Mouse (Mus musculus): ENCODE results near the gene Mageb18.

GRCm38 (mm10) chrX:92460496-92460895 is 138.9 kb downstream of the Mageb18 start:
- no peak for TF ChIP-seq POLR2A (IDR thresholded peaks at IDR 0.05; ENCODE audit: control insufficient read depth in 1 of 2, insufficient read depth in 1 of 2, low read depth in 1 of 2, low read length in 2 of 2, poor library complexity in 1 of 2)
- TF ChIP-seq CTCF (IDR thresholded peaks at IDR 0.05 in 2 of 3, conservative IDR thresholded peaks at IDR 0.05 in 1 of 3; ENCODE audit: control insufficient read depth in 1 of 3, insufficient read depth in 1 of 3, low read depth in 2 of 3, low read length in 3 of 3, poor library complexity in 1 of 3, severe bottlenecking in 1 of 3) = no peak
- TF ChIP-seq USF2 (IDR thresholded peaks at IDR 0.05; ENCODE audit: borderline replicate concordance in 1 of 2, insufficient read depth in 1 of 2, low read depth in 1 of 2, low read length in 2 of 2) = no peak
- no peak for TF ChIP-seq MEF2A (IDR thresholded peaks at IDR 0.05; ENCODE audit: extremely low read depth, insufficient replicate concordance, low read depth, low read length, poor library complexity, severe bottlenecking)
- TF ChIP-seq CHD2 (IDR thresholded peaks at IDR 0.05; ENCODE audit: low read length) = no peak
- TF ChIP-seq USF1 (IDR thresholded peaks at IDR 0.05; ENCODE audit: low read depth, low read length) = no peak
- no peak for TF ChIP-seq NELFE (IDR thresholded peaks at IDR 0.05; ENCODE audit: low read depth, low read length)
- TF ChIP-seq ZC3H11A (IDR thresholded peaks at IDR 0.05; ENCODE audit: low read depth, low read length) = no peak
- TF ChIP-seq RAD21 (IDR thresholded peaks at IDR 0.05; ENCODE audit: low read depth, low read length) = no peak
- no peak for TF ChIP-seq TCF12 (IDR thresholded peaks at IDR 0.05; ENCODE audit: low read depth, low read length)
- no peak for TF ChIP-seq MAX (IDR thresholded peaks at IDR 0.05; ENCODE audit: low read length)
